Mouse (Mus musculus) fat pad, adult 2 months (tissue): ENCODE results near the gene Hoxa7.

Experiments
- DNase-seq: peaks from one replicate; pipeline ENCODE4 v3.0.0-alpha.2; 2011; ENCODE audit warnings: low read depth, low spot score; ENCODE audit errors: extremely low read depth

Hoxa7 gene

GRCm38 (mm10) chr6:52221337-52221992 lies at the start of gene Hoxa7:
TSS of gene Hoxa7 (minus strand) at chr6:52221854.
- no peak for DNase-seq

GRCm38 (mm10) chr6:52270494-52271480 lies 49.1 kb upstream of the Hoxa7 start:
- DNase-seq, result no peak

GRCm38 (mm10) chr6:52268756-52269155 lies 47.1 kb upstream of the Hoxa7 start:
- DNase-seq, result no peak

- no peak for DNase-seq
These were observed 46.7 kb upstream of the Hoxa7 start for GRCm38 (mm10) chr6:52268341-52268740.

GRCm38 (mm10) chr6:52267691-52268090 lies 46.0 kb upstream of the Hoxa7 start:
- DNase-seq, result no peak

- no peak for DNase-seq
These were observed 45.6 kb upstream of the Hoxa7 start for GRCm38 (mm10) chr6:52267221-52267620.

GRCm38 (mm10) chr6:52266666-52266985 lies 45.0 kb upstream of the Hoxa7 start:
- no peak for DNase-seq

- DNase-seq, result no peak
These were observed 44.4 kb upstream of the Hoxa7 start for GRCm38 (mm10) chr6:52265913-52266665.

GRCm38 (mm10) chr6:52265306-52265912 lies 43.8 kb upstream of the Hoxa7 start:
- DNase-seq, result no peak

- no peak for DNase-seq
These were observed 42.6 kb upstream of the Hoxa7 start for GRCm38 (mm10) chr6:52264106-52264790.

GRCm38 (mm10) chr6:52263321-52263585 lies 41.6 kb upstream of the Hoxa7 start:
- DNase-seq, result no peak

GRCm38 (mm10) chr6:52262463-52263320 lies 41.0 kb upstream of the Hoxa7 start:
- no peak for DNase-seq

- DNase-seq, result no peak
These were observed 40.3 kb upstream of the Hoxa7 start for GRCm38 (mm10) chr6:52261751-52262462.

GRCm38 (mm10) chr6:52260654-52261575 lies 39.3 kb upstream of the Hoxa7 start, which contains the start of gene Hoxa13:
TSS of gene Hoxa13 (minus strand) at chr6:52260880.
- no peak for DNase-seq

- DNase-seq, result no peak
These were observed 38.2 kb upstream of the Hoxa7 start for GRCm38 (mm10) chr6:52259811-52260261.

GRCm38 (mm10) chr6:52259081-52259790 lies 37.6 kb upstream of the Hoxa7 start:
- DNase-seq, result no peak

- DNase-seq, result no peak
These were observed 35.3 kb upstream of the Hoxa7 start for GRCm38 (mm10) chr6:52256956-52257355.
